Comparison of ENCODE assay signal across 16 mouse cellular contexts in genomic region chr6:87316966-87317365, GRCm38 (mm10). TPM values are rescaled to one million over a fixed set of nuclear protein-coding genes. Genes with fewer than 3 reads are reported as not detected.
DNase-seq lines count a peak whose midpoint lies in the region; ATAC-seq and TF ChIP-seq lines count a peak whose summit lies in the region.
"Had no signal": no experiment of that assay in that cellular context is flagged by ENCODE, and none has a peak within 500 bp of the region (broad histone marks: within the 10 kb centered on the region; RNA-seq: fewer than 3 reads in every experiment).

No protein-coding gene starts in this region.

- H3K9me3 ChIP-seq in kidney, postnatal 0 days (replicated peaks; ENCODE audit: low read length): no peaks in the 10 kb centered on the region
- H3K9me3 ChIP-seq: intestine, embryonic 15.5 days; midbrain, embryonic 12.5 days; neural tube, embryonic 12.5 days had no signal

- no peak overlapping the region for H3K9ac ChIP-seq in kidney, postnatal 0 days (ENCODE audit: low read depth, low read length)
- H3K9ac ChIP-seq: intestine, embryonic 15.5 days; midbrain, embryonic 12.5 days; neural tube, embryonic 12.5 days had no signal

- no peak overlapping the region for H3K4me2 ChIP-seq in kidney, postnatal 0 days (ENCODE audit: low read length)
- H3K4me2 ChIP-seq: intestine, embryonic 15.5 days; midbrain, embryonic 12.5 days; neural tube, embryonic 12.5 days had no signal

- H3K27ac ChIP-seq in kidney, postnatal 0 days: no peak overlapping the region
- H3K27ac ChIP-seq: intestine, embryonic 15.5 days; midbrain, embryonic 12.5 days; neural tube, embryonic 12.5 days had no signal

- no peak for TF ChIP-seq CTCF in kidney, postnatal 0 days (IDR thresholded peaks at IDR 0.05; ENCODE audit: low read depth)

- DNase-seq in kidney, postnatal 0 days (ENCODE audit: low spot score): peak; percentile 37
- DNase-seq in kidney, adult 8-10 months: no peak
- peak; percentile 36 for DNase-seq in adrenal gland, postnatal 14 days
- DNase-seq in gastrocnemius, postnatal 14 days: peak; percentile 36
- peak; percentile 69 for DNase-seq in lung, postnatal 10 days
- DNase-seq in left cerebral cortex, adult 11 months (ENCODE audit: low spot score): no peak
- DNase-seq: cerebellum, adult 11 months; right cerebral cortex, adult 18-20 months had no signal

- no peaks in the 10 kb centered on the region for H3K4me1 ChIP-seq in kidney, postnatal 0 days (replicated peaks; ENCODE audit: insufficient read depth, low read length)
- H3K4me1 ChIP-seq: intestine, embryonic 15.5 days; midbrain, embryonic 12.5 days; neural tube, embryonic 12.5 days had no signal

- intact Hi-C loops in gastrocnemius, postnatal 14 days (cut with DNase I; ENCODE audit: low total_unique reads): no loop called here

- no peak for ATAC-seq in kidney, postnatal 0 days (replicated peaks; ENCODE audit: low FRiP score, low read depth)
- no peak for ATAC-seq in megakaryocyte-erythroid progenitor cell, adult 5-6 weeks (replicated peaks; ENCODE audit: low FRiP score, low TSS enrichment, poor library complexity, severe bottlenecking)
- ATAC-seq: forebrain, embryonic 14.5 days; intestine, embryonic 15.5 days had no signal

- 71% methylated on average over 8 of the region's 8 CpGs for WGBS in kidney, postnatal 0 days

- no peaks in the 10 kb centered on the region for H3K36me3 ChIP-seq in kidney, postnatal 0 days (ENCODE audit: insufficient read depth, low read length)
- H3K36me3 ChIP-seq: intestine, embryonic 15.5 days; neural tube, embryonic 12.5 days had no signal

- H3K27me3 ChIP-seq in kidney, postnatal 0 days (ENCODE audit: insufficient read depth, low read length): no peaks in the 10 kb centered on the region
- H3K27me3 ChIP-seq: intestine, embryonic 15.5 days; midbrain, embryonic 12.5 days; neural tube, embryonic 12.5 days had no signal

- no peak overlapping the region for H3K4me3 ChIP-seq in kidney, postnatal 0 days (replicated peaks; ENCODE audit: low read depth, low read length)
- H3K4me3 ChIP-seq: intestine, embryonic 15.5 days; midbrain, embryonic 12.5 days; neural tube, embryonic 12.5 days had no signal

RNA-seq across cellular contexts. Expression of gene Antxr1, which starts 18.7 kb away (rescaled TPM):
- 5.0 and 5.2 TPM in 2 replicates for polyA plus RNA-seq in kidney, postnatal 0 days (2015; fragmentation: Nextera tagmentation; extraction: Ambion mirVana)
- total RNA-seq in adrenal gland, postnatal 14 days (2021): 24.9 and 26.5 TPM in 2 replicates
- total RNA-seq in gastrocnemius, postnatal 14 days (2021): 10 to 100 TPM; 26.6 to 37.9 TPM
- total RNA-seq in megakaryocyte-erythroid progenitor cell, adult 5-6 weeks (2014; fragmentation: Nextera tagmentation): not detected in 2 replicates
- total RNA-seq in megakaryocyte-erythroid progenitor cell, adult 5-6 weeks (2017): not detected in 2 replicates

RNA-seq across cellular contexts. Expression of gene Gkn1, which starts 33.8 kb away (rescaled TPM):
- polyA plus RNA-seq in kidney, postnatal 0 days (2015; fragmentation: Nextera tagmentation; extraction: Ambion mirVana): not detected in 2 replicates
- total RNA-seq in adrenal gland, postnatal 14 days (2021): not detected in 2 replicates
- total RNA-seq in gastrocnemius, postnatal 14 days (2021): not detected
- not detected in 2 replicates for total RNA-seq in megakaryocyte-erythroid progenitor cell, adult 5-6 weeks (2014; fragmentation: Nextera tagmentation)
- not detected in 2 replicates for total RNA-seq in megakaryocyte-erythroid progenitor cell, adult 5-6 weeks (2017)
- total RNA-seq: layer of hippocampus, postnatal 10 days; liver, adult 2 months had no signal
- polyA plus RNA-seq: forebrain, embryonic 14.5 days; heart, embryonic 14.5 days; liver, adult 2 months; midbrain, embryonic 12.5 days; neural tube, embryonic 12.5 days had no signal

RNA-seq across cellular contexts. Expression of gene Gkn2, which starts 56.2 kb away (rescaled TPM):
- not detected in 2 replicates for polyA plus RNA-seq in kidney, postnatal 0 days (2015; fragmentation: Nextera tagmentation; extraction: Ambion mirVana)
- not detected in 2 replicates for total RNA-seq in adrenal gland, postnatal 14 days (2021)
- total RNA-seq in gastrocnemius, postnatal 14 days (2021): not detected
- total RNA-seq in megakaryocyte-erythroid progenitor cell, adult 5-6 weeks (2014; fragmentation: Nextera tagmentation): not detected in 2 replicates
- not detected in 2 replicates for total RNA-seq in megakaryocyte-erythroid progenitor cell, adult 5-6 weeks (2017)
- total RNA-seq: layer of hippocampus, postnatal 10 days; liver, adult 2 months had no signal
- polyA plus RNA-seq: forebrain, embryonic 14.5 days; heart, embryonic 14.5 days; intestine, embryonic 15.5 days; liver, adult 2 months; midbrain, embryonic 12.5 days; neural tube, embryonic 12.5 days had no signal

Comparison
In these comparisons a context has a peak if more than half of its experiments do, and no peak if none do; other contexts are left out.
1. DNase-seq: peak in kidney, postnatal 0 days (single experiment), adrenal gland, postnatal 14 days (single experiment), gastrocnemius, postnatal 14 days (single experiment) and lung, postnatal 10 days (single experiment); none in kidney, adult 8-10 months (0 of 2) and left cerebral cortex, adult 11 months (single experiment).
2. RNA of gene Antxr1, which starts 18.7 kb away (total RNA-seq): 26.6 to 37.9 TPM in gastrocnemius, postnatal 14 days and 24.9 to 26.5 TPM in adrenal gland, postnatal 14 days; not detected in megakaryocyte-erythroid progenitor cell, adult 5-6 weeks; every median in the first group is over 10 times any median in the second.